Mouse (Mus musculus): ENCODE measurements at regions not wholly inside any gene's neighbourhood (a gene's known extent, or its start where the extent isn't known, plus 50 kb on each side); places are given as distances from the start of the nearest gene placed in this dataset.

DNA sequence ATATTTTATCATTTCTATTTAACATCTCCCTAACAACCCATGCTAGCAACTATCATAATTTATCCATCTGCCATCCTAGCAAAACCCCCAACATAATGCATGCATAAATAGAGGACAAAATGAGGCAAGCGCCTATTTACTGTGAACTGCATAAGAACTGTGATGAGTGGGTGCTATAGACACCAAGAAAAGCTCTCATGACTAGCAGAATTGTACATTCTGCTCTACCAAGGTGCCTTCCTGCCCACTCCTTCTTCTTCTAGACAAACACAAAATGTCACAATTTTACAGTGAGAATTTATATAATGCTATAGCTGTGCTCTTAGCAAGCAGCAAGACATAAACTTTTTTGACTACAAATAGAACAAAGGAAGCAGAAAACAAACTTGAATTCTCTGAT, 305.9 kb downstream of the Brinp1 start:
- DNase-seq (ENCODE audit: low spot score in 2 of 2): no peak

DNA sequence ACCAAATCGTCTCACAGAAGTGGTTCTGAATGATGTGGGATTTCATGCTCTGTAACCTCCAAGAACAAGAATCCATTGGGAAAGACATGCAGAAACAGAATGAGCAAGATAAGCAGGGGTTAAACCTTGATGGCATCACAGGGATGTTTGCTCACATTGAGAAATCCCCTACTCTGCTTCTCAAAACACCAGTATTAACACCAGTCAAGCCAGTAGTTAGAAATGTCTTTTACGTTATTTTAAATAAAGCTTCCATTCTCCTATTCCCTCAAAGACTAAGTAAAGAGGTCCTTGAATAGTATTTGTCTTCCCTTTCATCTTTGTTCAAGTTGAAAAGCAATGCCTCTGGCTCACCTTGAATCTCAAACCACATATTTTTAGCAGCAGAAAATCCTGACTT, 320.9 kb downstream of the Brinp1 start:
- DNase-seq (ENCODE audit: low spot score in 2 of 2): no peak

DNA sequence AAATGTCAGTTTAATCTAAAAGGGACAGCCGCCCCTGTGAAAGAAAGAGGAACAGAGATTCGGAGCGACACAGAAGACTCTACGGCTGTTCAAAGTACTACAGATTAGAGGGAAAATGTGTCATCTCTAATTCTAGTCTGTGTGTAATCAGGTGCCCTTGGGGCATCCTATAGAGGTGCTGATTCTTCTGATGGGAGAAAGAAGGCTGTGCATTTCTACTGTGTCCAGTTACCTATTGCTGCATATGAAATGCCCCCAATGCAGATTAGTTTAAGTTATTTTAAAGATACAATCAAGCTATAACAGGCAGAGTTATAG, 330.2 kb downstream of the Brinp1 start:
- no peak for DNase-seq (ENCODE audit: low spot score in 2 of 2)

DNA sequence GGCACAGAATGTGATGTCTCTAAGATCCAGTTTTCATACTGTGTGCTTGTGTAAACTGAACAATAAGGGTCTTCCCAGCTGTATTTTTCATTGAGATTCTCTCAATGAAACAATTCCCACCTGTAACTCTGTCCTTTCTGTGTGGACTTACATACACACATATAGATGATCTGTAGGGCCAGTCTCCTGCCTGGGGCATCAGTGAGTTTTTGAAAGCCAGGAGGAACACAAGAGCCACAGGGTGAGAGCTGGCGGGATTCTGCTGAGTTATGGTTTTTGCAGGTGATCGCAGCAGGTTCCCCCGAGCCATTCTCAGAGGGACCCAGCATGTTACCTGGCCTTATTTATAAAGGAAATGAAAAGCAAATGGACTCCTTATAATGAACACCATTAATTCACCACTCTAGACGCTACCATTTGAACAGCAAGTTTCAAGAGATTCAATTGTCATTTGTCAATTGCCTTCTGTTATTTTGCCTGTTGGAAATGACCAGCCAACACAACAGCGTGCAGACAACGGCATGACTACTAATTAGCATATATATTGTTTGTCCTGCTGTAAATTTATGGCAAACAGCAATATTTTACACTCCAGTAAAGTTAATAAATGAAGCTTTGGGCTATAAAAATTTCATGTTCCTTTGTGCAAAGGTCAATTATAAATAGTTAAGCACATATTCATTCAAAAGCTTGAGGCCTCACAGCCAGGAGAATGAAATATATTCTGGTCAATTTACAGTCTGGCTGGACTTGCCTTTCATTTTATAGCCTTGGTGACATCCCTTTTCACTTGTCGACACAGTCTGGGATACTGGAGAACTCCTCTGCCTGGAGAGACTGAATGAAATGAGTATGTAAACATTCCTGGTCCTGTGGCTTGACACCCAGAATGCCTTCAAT, 330.8 kb downstream of the Brinp1 start:
- DNase-seq (ENCODE audit: low spot score in 2 of 2): no peak

DNA sequence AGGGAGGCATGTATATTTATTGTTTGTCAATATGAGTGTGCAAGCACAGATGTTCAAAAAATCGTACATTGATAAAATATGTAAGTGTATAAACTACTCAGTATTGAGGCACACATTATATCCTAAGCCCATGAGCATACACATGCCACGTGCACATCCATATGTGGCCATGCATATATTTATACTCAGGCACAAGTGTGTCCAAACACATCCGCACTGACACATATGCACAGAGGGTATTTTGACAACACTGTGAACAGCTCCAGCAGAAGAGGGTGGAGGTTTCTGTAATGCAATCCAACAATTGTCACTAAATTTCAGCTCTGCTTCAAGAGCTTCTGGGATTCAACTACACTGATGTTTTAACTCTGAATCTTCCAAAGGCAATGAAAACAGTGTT, 333.6 kb downstream of the Brinp1 start:
- no peak for DNase-seq (ENCODE audit: low spot score in 2 of 2)

DNA sequence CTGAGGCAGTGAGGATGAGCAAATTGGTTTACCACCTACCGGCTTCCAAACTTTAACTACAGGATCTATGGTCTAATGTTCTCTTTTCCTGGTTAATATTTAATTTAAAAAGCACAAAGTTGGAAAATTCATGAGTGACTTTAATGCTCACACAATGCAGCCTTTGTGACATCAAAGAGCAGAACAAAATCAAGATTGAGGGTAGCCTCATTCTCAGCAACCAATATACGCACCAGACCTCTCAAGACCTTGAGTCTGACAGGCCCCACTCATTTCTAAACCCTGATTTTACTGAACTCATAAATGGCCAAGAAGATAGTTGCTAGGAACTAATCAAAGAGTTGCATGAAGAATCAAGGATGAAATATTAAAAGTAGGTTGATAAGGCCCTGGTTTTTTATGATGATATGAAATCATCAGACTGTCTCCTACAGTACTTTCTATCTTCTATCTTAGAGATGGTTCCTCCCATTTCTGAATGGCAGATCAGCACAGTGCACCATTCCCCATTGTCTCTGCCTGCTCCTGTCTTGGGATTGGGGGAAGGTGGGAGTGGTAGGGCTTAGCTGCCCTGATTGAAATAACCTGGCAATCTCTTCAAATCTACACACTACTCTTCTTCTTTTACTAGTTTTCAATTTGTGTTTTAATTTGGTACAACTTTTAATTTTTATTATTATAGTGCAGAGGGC, 338.3 kb downstream of the Brinp1 start:
- no peak for DNase-seq (ENCODE audit: low spot score in 2 of 2)

DNA sequence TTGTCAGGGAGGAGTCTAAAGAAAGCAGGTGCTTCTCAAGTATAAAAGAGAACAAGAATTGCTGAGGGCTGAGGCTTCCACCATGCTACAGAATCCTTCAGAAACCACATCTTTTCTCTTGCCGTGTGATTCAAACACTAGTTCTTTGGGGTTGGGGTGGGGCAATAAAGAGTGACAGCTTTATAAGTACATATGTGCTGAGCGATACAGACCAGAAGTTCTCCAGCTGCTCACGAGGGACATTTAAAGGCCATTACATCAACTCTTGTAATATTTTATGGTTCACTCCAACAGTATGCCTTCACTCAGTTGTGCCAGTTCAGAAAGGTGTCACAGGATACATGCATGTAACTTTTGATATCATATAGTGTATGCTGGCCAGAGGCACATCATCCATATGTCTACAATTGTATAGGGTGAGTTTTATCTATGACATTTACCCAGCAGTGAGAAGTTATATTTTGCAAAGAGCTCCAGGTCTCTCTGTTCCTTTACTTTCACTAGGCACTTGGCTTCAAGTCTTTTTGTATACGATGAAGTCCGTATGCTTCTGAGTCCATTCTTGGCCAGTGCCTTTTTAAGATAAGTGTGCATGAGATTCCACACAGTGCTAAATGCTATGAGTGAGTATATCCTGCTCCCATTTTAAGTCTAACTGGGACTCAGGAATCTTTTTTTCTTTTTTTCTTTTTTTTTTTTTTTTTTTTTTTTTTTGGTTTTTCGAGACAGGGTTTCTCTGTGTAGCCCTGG, 341.8 kb downstream of the Brinp1 start:
- DNase-seq (ENCODE audit: low spot score in 2 of 2): no peak

DNA sequence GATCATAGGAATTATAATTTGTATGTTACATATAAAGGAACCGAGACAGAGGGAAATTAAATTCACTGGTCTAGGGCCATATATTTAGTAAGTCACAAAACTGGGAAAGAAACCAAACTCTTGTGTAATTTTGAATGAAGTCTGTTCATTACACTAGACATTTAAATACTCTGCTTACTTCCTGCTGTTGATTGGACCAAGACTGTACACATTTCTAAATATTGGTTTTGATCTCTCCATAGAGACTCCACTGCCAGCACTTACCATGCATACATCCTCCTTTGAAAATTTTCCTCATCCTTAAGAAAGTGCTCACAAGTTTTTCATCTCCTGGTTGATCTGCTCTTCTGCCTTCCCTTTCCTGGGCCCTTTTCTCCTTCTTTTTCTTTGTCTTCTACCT, 358.9 kb downstream of the Brinp1 start:
- DNase-seq (ENCODE audit: low spot score in 2 of 2): no peak

DNA sequence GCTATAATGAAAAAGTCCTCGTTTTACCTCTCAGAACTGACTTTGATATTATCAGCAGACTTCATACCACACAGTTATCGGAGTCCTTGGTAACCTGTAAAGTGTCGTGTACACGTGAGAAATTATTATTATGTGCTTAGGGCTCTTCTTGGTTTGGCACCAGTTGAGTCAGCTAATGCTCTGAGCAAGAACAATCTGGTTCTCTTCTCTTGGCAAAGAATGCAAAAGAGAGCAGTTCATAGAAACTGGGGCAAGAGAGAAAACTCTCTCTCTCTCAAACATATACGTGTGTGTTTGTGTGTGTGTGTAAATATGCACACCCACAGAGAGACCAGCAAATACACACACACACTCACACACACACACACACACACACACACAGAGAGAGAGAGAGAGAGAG, 378.8 kb downstream of the Brinp1 start:
- DNase-seq (ENCODE audit: low spot score in 2 of 2): no peak

DNA sequence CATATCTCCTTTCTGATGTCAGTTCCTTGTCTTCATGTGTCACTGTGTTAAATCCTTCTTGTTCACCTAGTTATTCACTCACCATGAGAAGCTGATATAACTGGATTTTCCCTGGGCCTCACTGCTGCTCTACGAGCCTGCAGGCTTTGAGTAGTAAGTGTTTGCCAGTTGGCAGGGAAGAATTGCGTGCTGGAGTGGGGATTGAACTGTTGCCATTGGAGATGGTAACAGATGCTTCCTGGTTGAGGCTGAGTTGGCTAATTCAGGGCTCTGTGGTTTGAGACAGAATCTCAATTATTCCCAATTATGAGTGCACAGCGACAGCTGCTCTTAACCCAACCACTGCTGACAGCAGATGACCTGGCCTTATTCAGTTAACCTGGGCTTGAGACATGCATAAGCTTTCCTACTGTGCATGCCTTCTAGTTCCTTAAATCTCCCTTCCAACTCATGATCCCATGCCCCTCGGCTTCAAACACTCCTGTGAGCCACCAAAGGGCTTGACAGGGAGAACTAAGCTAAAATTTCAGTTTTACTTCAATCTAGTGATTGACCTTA, 379.5 kb downstream of the Brinp1 start:
- peak; percentile 48 to 63 for DNase-seq (ENCODE audit: low spot score in 2 of 2)

DNA sequence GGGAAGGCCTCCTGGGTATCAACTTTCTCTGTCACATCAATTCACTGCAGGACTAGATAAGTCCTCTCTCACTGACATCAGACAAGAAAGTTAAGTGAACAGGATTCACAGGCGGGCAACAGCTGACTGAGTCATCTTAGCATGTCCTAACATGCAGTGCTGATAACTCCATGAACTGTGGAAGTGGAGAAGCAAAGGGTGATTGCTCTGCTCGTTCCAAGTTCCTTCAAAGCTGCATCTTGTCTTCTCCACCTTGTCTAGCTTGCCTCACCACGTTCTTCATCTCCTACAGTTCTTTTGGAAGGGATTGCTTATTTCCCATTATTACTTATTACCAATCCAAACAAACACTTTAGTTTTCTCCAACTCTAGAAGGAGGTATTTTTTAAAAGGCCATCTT, 380.9 kb downstream of the Brinp1 start:
- no peak for DNase-seq (ENCODE audit: low spot score in 2 of 2)

DNA sequence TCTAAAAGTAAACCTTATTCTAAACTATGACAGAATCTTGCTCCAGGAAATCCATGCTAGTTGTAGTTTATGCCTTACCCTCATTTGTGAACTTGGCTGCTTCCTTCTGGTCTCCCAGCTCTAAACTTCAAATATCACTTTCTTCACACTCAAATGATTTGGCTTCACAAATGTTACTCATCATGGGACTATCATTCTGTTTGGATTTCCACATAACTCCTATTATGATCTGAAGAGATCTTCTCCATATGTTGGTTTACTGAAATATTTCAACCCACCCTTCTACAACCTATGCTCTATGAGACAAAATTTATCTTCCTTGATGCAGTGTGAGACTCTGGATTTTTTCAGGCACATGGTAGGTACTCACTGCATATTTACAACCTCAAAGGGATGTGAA, 381.7 kb downstream of the Brinp1 start:
- no peak for DNase-seq (ENCODE audit: low spot score in 2 of 2)

DNA sequence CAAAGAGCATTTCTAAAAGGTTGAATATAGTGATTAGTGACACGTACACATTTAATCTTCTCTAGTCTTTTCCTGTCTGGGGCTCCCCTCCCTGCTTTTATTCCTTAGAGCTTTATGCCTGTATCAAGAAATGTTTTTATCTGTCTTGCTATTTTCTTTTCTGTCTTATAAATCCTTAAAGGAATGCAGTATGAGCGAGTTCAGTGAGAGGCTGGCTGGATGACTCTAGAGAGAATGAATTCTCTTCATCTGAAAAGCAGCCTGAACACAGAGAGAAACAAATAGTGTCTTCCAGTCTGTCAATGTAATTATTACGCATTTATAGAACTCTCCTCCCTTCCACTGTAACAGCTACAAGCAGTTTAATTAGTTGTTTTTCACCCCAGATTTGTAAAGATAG, 417.9 kb downstream of the Brinp1 start:
- no peak for DNase-seq (ENCODE audit: low spot score in 2 of 2)

DNA sequence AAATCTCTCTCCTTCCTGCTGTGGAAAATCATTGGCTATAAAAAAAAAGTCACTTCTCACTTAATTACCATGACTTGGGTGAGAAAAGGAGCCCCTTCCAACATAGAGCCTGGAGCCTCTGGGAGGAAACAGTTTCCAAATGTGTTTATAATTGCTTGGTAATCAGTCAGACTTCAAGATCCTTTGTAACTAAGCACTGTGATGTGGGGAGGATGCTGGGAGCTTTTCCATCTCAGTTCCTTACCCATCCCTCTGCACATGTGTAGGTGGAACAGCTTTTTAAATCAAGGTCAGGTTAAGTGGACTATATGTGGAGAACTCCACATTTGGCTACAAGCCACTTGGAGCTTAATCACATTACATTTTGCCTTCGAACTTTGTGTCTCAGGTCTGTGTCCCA, 418.4 kb downstream of the Brinp1 start:
- DNase-seq (ENCODE audit: low spot score in 2 of 2): no peak

DNA sequence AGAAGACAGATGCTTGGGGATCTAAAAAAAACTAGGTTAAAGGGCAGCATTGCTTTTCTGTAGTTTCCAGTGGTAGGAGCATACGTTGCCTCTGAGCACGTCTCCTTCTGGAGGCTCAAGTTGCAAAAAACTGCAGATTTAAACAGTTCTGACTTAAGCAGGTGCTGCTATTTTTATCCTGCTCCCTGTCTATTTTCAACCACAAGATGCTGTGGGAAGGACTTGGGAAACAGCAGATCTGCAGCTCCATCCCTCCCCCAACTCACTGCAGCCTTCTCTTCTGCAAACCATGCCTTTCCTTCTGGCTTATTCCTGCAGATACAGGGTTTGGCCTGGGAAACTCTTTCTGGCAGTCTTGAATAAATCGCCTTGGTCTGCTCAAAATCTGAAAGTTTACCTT, 422.1 kb downstream of the Brinp1 start:
- no peak for DNase-seq (ENCODE audit: low spot score in 2 of 2)

DNA sequence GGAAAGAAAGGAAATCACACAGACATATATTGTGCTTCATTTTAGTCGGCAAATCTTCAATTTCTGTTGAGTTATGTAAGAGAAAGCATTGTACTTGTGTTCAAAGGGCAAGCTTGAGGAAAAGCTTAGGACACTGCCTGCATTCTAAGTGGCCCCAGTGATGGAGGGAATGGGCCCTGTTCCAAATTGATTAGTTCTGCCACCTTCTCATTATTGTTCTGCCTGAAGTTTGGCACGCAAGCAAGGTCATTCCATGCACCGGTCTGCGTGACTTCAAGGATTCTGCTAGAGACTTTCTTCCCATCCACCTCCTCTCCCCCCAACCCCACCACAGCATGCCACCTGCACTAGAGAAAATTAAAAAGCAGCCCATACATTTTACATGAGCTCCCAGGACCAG, 466.2 kb downstream of the Brinp1 start:
- no peak for DNase-seq (ENCODE audit: low spot score in 2 of 2)

DNA sequence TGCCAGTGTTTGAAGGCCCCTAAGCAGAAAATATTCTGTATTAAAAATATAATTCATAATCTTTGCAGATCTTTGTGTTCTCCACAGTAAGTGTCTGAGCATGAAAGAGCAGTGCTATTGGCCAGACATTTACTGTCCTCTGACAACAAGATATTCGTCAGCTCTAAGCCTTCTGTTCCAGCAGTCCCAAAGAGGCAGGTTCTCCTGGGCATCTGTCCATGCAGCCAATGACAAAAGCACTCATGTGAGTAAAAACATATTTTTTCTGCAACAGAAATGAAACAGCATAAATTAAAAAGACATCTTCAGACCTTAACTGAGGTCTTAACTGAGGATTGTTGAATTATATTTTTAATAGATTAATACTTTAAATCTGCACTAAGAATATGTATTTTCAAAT, 467.3 kb downstream of the Brinp1 start:
- no peak for DNase-seq (ENCODE audit: low spot score in 2 of 2)

DNA sequence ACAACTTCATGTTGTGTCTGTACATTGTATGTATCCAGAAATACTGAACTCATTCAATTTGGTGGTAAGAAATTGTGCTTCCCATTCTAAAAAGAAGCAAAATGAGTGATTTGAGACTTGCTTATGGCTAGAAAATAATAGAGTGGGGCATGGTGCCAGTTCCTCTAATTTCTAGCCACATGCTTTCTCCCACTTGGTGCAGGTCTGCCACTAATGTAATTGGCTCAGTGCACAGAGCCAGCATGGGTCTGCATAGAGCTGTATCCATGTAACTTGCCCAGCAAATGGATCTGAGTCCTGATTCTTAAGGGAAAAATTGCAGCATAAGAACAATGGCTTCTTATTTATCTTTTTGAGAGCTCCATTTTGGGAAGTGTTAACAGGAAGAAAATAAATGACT, 492.4 kb downstream of the Brinp1 start:
- peak; percentile 14 to 37 for DNase-seq (ENCODE audit: low spot score in 2 of 2)

DNA sequence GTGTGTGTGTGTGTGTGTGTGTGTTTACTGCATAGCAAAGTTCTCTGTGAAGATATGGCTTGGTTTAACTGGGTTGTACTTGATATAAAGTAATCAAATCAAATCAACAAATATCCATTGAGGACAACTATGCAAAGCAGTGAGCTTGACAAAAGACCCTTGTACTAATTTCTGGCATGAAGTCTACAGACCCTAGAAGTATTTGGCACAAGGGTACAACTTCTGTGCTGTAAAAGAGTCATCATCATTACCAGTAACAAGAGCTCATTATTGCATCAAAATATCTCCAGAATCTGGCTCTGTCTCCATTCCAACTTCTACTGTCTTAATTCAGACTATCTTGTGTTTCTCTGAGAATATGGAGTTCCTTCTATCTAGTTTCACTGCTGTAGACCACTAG, 538.2 kb downstream of the Brinp1 start:
- no peak for DNase-seq (ENCODE audit: low spot score in 2 of 2)

DNA sequence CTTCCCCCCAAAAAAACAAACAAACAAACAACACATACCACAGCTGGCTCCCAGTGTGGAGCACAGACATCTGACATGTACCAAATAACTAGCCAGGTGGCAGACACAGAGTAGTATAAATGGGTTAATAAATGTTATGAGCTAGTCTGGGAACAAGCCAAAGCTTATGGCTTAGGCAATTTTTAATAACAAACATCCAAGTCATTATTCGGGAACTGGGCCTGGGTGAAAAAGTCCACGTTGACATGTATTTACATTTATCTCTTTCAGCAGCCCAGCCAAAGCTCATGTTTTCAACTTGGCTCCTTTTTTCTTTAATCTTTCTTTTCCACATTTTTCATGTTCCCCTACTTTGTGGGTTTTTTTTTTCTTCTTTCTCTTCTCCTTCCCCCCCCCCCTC, 543.4 kb downstream of the Brinp1 start:
- no peak for DNase-seq (ENCODE audit: low spot score in 2 of 2)

DNA sequence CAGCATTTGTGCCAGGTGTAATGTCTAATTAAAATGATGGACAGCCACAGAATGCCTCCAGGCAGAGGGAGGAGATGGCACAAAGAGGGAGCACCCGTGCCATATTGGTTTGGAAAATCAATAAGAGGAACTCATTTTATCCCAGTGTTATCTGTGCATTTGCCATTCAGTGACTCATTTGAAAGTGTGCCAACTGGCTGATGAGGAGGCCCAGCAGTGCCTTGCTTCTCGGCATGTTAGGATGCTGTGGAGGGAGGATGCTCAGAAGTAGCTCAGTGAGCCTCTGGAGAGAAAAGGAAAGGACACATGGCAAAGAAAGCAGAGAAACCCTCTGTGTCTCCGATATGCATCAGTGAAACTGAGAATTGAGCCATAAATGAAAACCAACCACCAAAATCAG, 549.8 kb downstream of the Brinp1 start:
- no peak for DNase-seq (ENCODE audit: low spot score in 2 of 2)

DNA sequence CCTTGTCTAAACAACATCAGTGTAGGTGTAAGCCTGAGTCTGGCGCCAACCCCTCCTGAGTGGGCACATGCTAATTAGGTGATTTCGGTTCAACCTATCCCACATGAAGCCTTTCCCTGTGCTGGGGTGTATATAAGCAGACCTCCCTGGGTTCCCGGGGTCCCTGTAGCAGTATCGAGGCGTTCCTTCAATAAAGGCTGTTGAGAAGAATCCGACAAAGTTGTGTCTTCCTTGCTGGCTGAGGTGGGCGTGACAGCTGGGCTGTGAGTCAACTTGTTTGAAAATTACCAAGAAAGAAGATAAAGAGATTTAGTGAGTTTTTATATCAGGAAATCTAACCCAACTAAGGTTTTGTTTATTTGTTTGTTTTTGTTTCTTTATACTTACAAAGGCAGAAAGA, 567.1 kb downstream of the Brinp1 start:
- DNase-seq (ENCODE audit: low spot score in 2 of 2): no peak
